Mouse (Mus musculus): ENCODE results near the gene Ccdc24.

Gene Ccdc24

DNA sequence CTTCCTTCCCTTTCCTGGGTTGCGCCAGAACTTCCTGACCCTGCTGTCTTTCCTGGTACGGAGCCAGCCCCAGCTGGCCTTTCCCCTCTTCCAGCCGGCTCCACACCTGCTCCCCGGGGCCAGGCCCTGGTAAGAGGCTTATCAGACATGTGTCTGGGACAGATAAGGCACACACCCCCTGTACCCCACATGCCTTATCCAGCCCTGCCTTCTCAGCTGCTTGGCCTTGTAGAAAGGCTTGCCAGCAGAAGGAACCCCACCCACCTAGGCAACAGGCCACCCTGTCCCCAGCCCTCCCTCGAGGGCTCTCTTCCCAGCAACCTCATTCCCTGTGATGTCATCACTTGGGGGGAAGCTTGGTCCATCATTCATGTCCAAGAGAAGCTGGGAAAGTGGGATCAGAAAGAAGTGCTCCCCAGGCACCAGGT is 42.2 kb downstream of the Ccdc24 start:
- DNase-seq (ENCODE audit: low read depth, low spot score) = no peak

- peak; percentile 76 for DNase-seq (ENCODE audit: low read depth, low spot score)
These were observed 42.9 kb downstream of the Ccdc24 start for GRCm38 (mm10) chr4:117829260-117830123.

GRCm38 (mm10) chr4:117828572-117829145 is 43.7 kb downstream of the Ccdc24 start:
- no peak for DNase-seq (ENCODE audit: low read depth, low spot score)

GRCm38 (mm10) chr4:117818032-117818431 is 54.3 kb downstream of the Ccdc24 start:
- DNase-seq (ENCODE audit: low read depth, low spot score) = no peak

DNA sequence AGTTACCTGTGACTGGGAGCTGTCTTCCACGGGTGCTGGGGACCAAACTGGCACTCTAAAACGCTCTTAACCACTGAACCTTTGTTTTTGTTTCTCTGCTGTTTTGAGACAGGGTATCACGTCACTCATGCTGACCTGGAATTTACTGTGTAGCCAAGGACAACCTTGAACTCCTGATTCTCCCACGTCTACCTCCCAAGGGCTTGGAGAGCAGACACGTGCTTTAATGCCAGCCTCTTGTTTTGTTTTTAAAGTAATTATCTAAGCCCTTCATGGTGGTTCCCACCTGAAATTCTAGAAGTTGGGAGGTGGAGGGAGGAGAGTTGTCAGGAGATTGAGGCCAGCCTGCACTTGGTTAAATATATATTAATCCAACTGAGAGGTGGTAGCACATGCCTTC is 55.6 kb downstream of the Ccdc24 start:
- DNase-seq (ENCODE audit: low read depth, low spot score) = no peak

All from ES-CJ7 (cell line).